Mouse (Mus musculus): ENCODE results near the gene Taf3.

Taf3 gene

GRCm38 (mm10) chr2:9890251-9890650 is 158.1 kb downstream of the Taf3 start:
- no peak for DNase-seq (ENCODE audit: low read depth, low spot score)

- no peak for DNase-seq (ENCODE audit: low read depth, low spot score)
Measured at GRCm38 (mm10) chr2:9889651-9890183, 158.7 kb downstream of the Taf3 start, which contains the start of gene Gata3. Gata3 (minus strand) TSS chr2:9890034.

- no peak for DNase-seq (ENCODE audit: low read depth, low spot score)
Measured at GRCm38 (mm10) chr2:9888913-9889650, 159.3 kb downstream of the Taf3 start, which contains the start of gene 9230102O04Rik. 9230102O04Rik (minus strand) TSS chr2:9889540.

- no peak for DNase-seq (ENCODE audit: low read depth, low spot score)
Measured at GRCm38 (mm10) chr2:9887636-9888035, 160.8 kb downstream of the Taf3 start.

DNA sequence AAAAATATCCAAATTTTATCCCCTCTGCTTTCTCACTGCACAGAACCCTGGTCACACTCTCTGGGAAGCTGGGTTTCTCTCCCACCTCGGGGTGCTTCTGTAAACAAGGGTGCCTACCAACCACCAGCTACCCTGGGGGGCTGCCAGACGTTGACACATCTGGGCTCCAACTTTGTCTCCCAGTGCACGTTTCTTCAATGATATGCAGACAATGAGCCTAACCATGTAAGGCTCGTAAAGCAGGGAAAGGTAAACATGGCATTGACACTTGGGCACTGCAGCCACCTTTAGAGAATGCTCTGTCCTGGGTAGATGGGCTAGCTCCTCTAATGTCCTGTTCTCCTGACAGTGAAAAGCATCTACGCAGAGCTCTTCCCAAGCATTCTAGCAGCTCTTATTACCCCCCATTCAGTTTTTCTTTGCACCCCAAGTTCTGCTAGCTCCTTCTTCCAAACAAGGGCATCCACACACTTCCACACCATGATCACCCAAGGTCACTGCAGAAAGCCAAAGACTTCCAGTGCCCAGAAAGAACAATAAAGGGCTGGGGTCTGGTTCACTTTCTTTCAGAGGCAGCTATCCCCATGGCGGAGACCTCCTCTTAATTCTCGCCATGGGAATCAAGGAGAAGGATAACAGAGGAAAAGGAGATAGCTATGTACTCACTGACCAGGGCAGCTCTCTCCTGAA is 161.3 kb downstream of the Taf3 start:
- no peak for DNase-seq (ENCODE audit: low read depth, low spot score)

- DNase-seq (ENCODE audit: low read depth, low spot score) = no peak
Measured at GRCm38 (mm10) chr2:9886031-9886430, 162.4 kb downstream of the Taf3 start.

GRCm38 (mm10) chr2:9885217-9885770 is 163.1 kb downstream of the Taf3 start:
- DNase-seq (ENCODE audit: low read depth, low spot score) = no peak

GRCm38 (mm10) chr2:9884533-9885216 is 163.7 kb downstream of the Taf3 start:
- DNase-seq (ENCODE audit: low read depth, low spot score) = no peak

DNA sequence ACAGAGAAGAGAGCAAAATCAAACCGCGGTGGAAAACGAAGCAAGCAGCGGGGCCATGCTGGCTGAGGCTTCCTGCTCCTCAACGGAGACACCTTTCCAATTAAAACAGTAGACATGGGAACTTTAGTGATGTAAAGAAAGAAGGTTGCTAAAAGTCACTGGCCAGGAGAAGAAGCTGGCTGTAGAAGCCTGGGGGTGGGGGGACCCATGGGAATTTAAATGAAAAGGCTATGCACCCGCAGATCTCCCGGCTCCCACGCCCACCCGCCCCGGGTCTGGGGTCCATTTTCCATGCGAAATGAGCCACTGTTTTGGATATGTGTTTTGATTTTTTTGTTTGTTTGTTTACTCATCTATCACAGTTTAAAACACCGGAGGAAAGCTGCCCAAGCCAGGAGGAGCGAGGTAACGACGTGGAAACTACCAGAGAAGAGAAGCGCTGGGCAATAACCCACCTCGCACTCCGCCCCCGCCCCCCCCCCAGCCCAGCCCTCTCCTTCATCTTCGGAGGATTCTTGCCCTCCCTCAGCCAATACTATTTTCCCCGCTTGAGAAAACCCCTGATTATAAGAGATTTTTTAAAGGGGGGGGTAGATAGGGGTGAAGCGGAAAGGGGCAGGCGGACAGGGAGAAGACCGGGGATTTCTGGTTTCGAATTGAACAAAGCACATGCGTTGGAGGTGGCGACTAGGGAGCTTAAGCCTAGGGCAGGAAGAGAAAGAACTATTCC is 164.4 kb downstream of the Taf3 start:
- no peak for DNase-seq (ENCODE audit: low read depth, low spot score)

GRCm38 (mm10) chr2:9882926-9883802 is 165.2 kb downstream of the Taf3 start:
- no peak for DNase-seq (ENCODE audit: low read depth, low spot score)

DNA sequence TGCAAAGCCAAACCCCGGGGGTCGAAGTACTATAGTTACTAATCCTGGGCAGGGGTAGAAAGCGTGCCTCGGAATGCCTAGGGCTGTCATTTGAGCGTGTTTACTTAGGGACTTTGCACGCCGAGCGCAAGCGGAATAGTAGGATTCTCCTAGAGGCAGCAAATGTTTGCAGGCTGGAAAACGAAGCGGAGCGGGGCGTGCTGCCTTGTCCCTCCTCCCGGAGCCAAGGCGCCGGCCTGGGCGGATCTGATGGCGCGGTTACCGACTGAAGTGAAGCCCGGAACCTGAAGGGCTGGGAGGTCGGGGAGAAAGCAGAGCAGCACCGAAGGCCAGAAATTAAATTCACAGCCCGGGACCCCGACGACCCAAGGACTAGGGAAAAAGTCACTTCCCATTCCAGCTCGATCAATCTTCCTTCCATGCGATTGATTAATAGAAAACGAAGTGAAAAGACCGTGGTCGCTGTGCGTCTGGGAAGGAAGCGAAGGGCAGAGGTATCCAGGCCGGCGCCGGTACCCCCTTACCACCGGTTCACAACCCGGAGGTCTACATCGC is 165.9 kb downstream of the Taf3 start:
- no peak for DNase-seq (ENCODE audit: low read depth, low spot score)

DNA sequence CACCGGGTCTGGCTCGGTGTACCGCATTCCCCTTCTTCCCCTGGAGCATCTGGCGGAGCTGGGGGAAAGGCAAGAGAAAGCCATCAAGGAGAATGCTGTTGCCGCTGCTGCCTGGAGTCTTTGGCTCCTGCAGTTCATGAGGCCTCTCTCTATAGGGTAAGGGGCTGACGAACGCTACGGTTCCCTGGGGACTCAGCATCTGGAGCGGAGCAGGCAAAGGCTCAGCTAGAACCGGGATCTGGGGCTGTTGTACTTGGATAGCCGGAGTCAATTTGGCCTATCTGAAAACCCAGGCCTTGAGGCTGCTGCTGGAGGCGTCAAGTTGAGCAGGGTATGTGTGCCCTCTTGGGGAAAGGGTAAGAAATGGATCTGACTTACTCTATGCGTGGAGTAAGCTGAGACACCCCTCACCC is 166.8 kb downstream of the Taf3 start:
- no peak for DNase-seq (ENCODE audit: low read depth, low spot score)

DNA sequence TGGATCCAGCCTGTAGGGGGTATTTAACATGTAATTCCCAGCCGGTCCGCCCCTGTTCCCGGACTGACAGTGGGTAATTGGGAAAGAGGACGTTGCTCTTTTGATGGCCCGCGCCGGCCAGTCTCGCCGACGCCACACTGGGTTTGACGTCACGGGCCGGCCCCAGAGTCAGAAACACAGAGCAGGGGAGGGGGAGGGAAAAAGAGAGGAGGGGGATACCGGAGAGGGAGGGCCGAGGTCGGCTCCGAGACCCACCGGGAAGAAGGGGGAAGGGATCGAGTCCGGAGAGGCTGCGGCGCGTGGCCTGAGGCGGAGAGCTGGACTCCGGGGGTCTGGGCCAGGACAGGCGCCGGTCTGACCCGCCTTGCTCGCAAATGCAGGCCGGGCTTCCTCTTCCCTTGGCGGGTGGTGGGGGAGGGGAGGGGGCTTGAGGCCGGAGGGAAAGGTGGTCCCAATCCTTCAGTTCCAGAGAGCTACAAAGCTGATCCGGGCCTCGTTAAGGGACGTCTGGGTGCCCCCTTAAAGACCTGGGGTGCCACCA is 167.3 kb downstream of the Taf3 start, which contains the start of gene 4930412O13Rik:
Gene 4930412O13Rik, plus strand, starts transcription at position 202 of the 541 bp plus-strand sequence.
- DNase-seq (ENCODE audit: low read depth, low spot score) = no peak

DNA sequence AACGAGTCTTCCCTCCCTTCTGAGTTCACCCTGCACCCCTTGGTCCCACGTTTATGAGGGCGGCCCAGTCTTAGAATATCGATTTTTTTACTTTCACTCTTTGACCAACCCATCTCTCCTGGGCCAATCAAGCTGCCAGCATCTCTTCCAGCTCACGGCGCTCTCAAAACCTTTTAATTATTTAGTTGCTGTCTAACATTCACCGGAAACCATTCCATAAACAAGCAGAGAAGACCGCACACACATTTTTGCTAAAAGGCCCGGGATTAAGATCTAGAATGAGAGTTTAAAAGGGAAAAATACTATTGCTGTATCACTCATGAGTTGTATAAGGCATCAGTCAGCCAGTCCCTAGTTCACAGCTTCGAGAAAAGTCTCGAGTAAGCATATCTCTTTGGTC is 168.1 kb downstream of the Taf3 start:
- DNase-seq (ENCODE audit: low read depth, low spot score) = no peak

- DNase-seq (ENCODE audit: low read depth, low spot score) = peak; percentile 95
Measured at GRCm38 (mm10) chr2:9879493-9879892, 168.9 kb downstream of the Taf3 start.

GRCm38 (mm10) chr2:9879092-9879491 is 169.3 kb downstream of the Taf3 start:
- no peak for DNase-seq (ENCODE audit: low read depth, low spot score)

DNA sequence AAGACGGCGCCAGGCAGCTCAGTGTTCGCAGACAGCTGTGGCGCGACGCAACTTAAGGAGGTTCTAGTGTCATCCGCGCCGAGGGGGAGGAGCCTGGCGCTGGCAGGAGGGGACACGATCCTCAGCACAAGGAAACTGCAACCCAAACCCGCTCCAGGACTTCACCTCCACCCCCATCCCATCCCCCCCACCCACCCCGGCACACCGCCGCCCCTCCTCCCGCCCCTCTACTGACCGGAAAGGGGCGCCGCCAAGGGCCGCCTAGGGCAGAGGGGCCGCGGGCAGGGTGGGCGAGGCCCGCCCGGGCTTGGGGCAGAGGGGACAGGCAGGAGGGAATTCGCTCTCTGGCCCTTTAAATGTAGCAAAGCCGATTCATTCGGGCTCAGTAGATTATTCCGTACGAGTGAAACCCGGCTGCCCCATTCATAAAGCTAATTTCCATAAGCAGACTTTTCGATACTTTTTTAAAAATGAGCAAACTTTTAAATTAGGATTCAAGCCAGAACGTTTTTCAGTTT is 169.8 kb downstream of the Taf3 start:
- peak; percentile 60 for DNase-seq (ENCODE audit: low read depth, low spot score)

- no peak for DNase-seq (ENCODE audit: low read depth, low spot score)
Measured at GRCm38 (mm10) chr2:9877966-9878563, 170.3 kb downstream of the Taf3 start.

- no peak for DNase-seq (ENCODE audit: low read depth, low spot score)
Measured at GRCm38 (mm10) chr2:9877326-9877690, 171.1 kb downstream of the Taf3 start.
